Comparison of ENCODE assay signal across 10 mouse cellular contexts in genomic region chr13:57278580-57278979, GRCm38 (mm10).
DNase-seq lines count a peak whose midpoint lies in the region; ATAC-seq and TF ChIP-seq lines count a peak whose summit lies in the region.
"Had no signal": no experiment of that assay in that cellular context is flagged by ENCODE, and none has a peak within 500 bp of the region (broad histone marks: within the 10 kb centered on the region; RNA-seq: fewer than 3 reads in every experiment).

No protein-coding gene starts in this region.

- H3K27me3 ChIP-seq in heart, postnatal 0 days (ENCODE audit: control insufficient read depth, insufficient read depth, low read length) = peaks cover 5% of the 10 kb centered on the region; the same call in 1 of the 2 replicates
- no peaks in the 10 kb centered on the region for H3K27me3 ChIP-seq in midbrain, embryonic 11.5 days (ENCODE audit: control insufficient read depth, insufficient read depth, low read length)
- H3K27me3 ChIP-seq in midbrain, embryonic 16.5 days (ENCODE audit: control insufficient read depth, insufficient read depth, low read depth, low read length) = no peaks in the 10 kb centered on the region; the same call in 1 of the 2 replicates
- H3K27me3 ChIP-seq in heart, embryonic 10.5 days (ENCODE audit: insufficient read depth, poor library complexity, severe bottlenecking) = peaks cover 12% of the 10 kb centered on the region; the same call in 1 of the 2 replicates
- H3K27me3 ChIP-seq: stomach, embryonic 15.5 days had no signal

- 8% methylated on average over 2 of the region's 2 CpGs for WGBS in heart, postnatal 0 days
- 12% methylated on average over 2 of the region's 2 CpGs for WGBS in midbrain, embryonic 11.5 days
- 1% methylated on average over 2 of the region's 2 CpGs for WGBS in midbrain, embryonic 16.5 days
- 6% methylated on average over 2 of the region's 2 CpGs for WGBS in heart, embryonic 10.5 days

- H3K36me3 ChIP-seq in heart, postnatal 0 days (replicated peaks; ENCODE audit: control insufficient read depth, insufficient read depth, low read length) = no peaks in the 10 kb centered on the region
- H3K36me3 ChIP-seq in midbrain, embryonic 11.5 days (ENCODE audit: control insufficient read depth, insufficient read depth, low read length) = no peaks in the 10 kb centered on the region
- H3K36me3 ChIP-seq in midbrain, embryonic 16.5 days (ENCODE audit: control insufficient read depth, insufficient read depth, low read length) = no peaks in the 10 kb centered on the region
- H3K36me3 ChIP-seq in heart, embryonic 10.5 days = no peaks in the 10 kb centered on the region
- H3K36me3 ChIP-seq: limb, embryonic 15.5 days; stomach, embryonic 15.5 days had no signal

- no peaks in the 10 kb centered on the region for H3K4me1 ChIP-seq in heart, postnatal 0 days (ENCODE audit: control insufficient read depth, insufficient read depth)
- no peaks in the 10 kb centered on the region for H3K4me1 ChIP-seq in midbrain, embryonic 11.5 days (ENCODE audit: control insufficient read depth, insufficient read depth, low read length)
- peaks cover 6% of the 10 kb centered on the region; the same call in 1 of the 2 replicates for H3K4me1 ChIP-seq in midbrain, embryonic 16.5 days (ENCODE audit: control insufficient read depth, insufficient read depth, low read length)
- H3K4me1 ChIP-seq in heart, embryonic 10.5 days = peaks cover 9% of the 10 kb centered on the region
- H3K4me1 ChIP-seq: limb, embryonic 15.5 days; stomach, embryonic 15.5 days had no signal

- H3K4me2 ChIP-seq in heart, postnatal 0 days (ENCODE audit: low read depth, low read length) = no peak overlapping the region
- H3K4me2 ChIP-seq in midbrain, embryonic 11.5 days = no peak overlapping the region
- no peak overlapping the region for H3K4me2 ChIP-seq in midbrain, embryonic 16.5 days (ENCODE audit: low read length)
- H3K4me2 ChIP-seq: limb, embryonic 15.5 days; stomach, embryonic 15.5 days had no signal

- no peak for TF ChIP-seq EP300 in heart, postnatal 0 days (IDR thresholded peaks at IDR 0.05; ENCODE audit: low read depth)

- no peak overlapping the region for H3K9ac ChIP-seq in heart, postnatal 0 days (replicated peaks; ENCODE audit: low read depth, low read length)
- no peak overlapping the region for H3K9ac ChIP-seq in midbrain, embryonic 11.5 days (ENCODE audit: low read length)
- no peak overlapping the region for H3K9ac ChIP-seq in midbrain, embryonic 16.5 days (ENCODE audit: low read depth, low read length)
- H3K9ac ChIP-seq: limb, embryonic 15.5 days; stomach, embryonic 15.5 days had no signal

- peak; percentile 48 for TF ChIP-seq CTCF in heart, postnatal 0 days (IDR thresholded peaks at IDR 0.05; ENCODE audit: low read depth)

- no peak overlapping the region for H3K27ac ChIP-seq in heart, postnatal 0 days (ENCODE audit: low read depth)
- no peak overlapping the region for H3K27ac ChIP-seq in midbrain, embryonic 11.5 days (ENCODE audit: low read depth, low read length)
- no peak overlapping the region for H3K27ac ChIP-seq in midbrain, embryonic 16.5 days (ENCODE audit: low read length)
- H3K27ac ChIP-seq in heart, embryonic 10.5 days = no peak overlapping the region
- H3K27ac ChIP-seq: limb, embryonic 15.5 days; stomach, embryonic 15.5 days had no signal

- H3K9me3 ChIP-seq in heart, postnatal 0 days (replicated peaks; ENCODE audit: control insufficient read depth, low read length) = no peaks in the 10 kb centered on the region
- H3K9me3 ChIP-seq in midbrain, embryonic 11.5 days (ENCODE audit: control insufficient read depth, low read length) = no peaks in the 10 kb centered on the region
- H3K9me3 ChIP-seq in midbrain, embryonic 16.5 days (replicated peaks; ENCODE audit: control insufficient read depth, low read length, poor library complexity, severe bottlenecking) = no peaks in the 10 kb centered on the region
- no peaks in the 10 kb centered on the region for H3K9me3 ChIP-seq in heart, embryonic 10.5 days
- H3K9me3 ChIP-seq: limb, embryonic 15.5 days; stomach, embryonic 15.5 days had no signal

- no peak overlapping the region for H3K4me3 ChIP-seq in heart, postnatal 0 days (ENCODE audit: low read depth, low read length)
- H3K4me3 ChIP-seq in midbrain, embryonic 11.5 days (ENCODE audit: low read depth, low read length) = no peak overlapping the region
- H3K4me3 ChIP-seq in midbrain, embryonic 16.5 days (ENCODE audit: low read depth, low read length) = no peak overlapping the region
- no peak overlapping the region for H3K4me3 ChIP-seq in heart, embryonic 10.5 days
- H3K4me3 ChIP-seq: limb, embryonic 15.5 days; stomach, embryonic 15.5 days had no signal

- no peak for ATAC-seq in heart, postnatal 0 days (ENCODE audit: insufficient read depth, low read depth)
- no peak for ATAC-seq in midbrain, embryonic 11.5 days (ENCODE audit: low FRiP score)
- no peak for ATAC-seq in midbrain, embryonic 16.5 days

- no peak for DNase-seq in heart, postnatal 0 days (ENCODE audit: low spot score)
- no peak for DNase-seq in heart, adult 11 months
- DNase-seq in midbrain, embryonic 11.5 days (ENCODE audit: low spot score, missing footprints) = peak; percentile 89
- DNase-seq in brain, adult 2 months (ENCODE audit: low read depth, low spot score) = peak; percentile 57
- peak; percentile 66 for DNase-seq in retina, embryonic 14.5 days (ENCODE audit: low spot score)
- DNase-seq in heart, embryonic 10.5 days (ENCODE audit: low spot score) = no peak
- no peak for DNase-seq in heart, adult 18-20 months

Comparison
In these comparisons a context has a peak if more than half of its experiments do, and no peak if none do; other contexts are left out.
1. DNase-seq: peak in midbrain, embryonic 11.5 days (single experiment), brain, adult 2 months (single experiment) and retina, embryonic 14.5 days (single experiment); none in heart, postnatal 0 days (single experiment), heart, adult 11 months (single experiment), heart, embryonic 10.5 days (single experiment) and heart, adult 18-20 months (0 of 2).